Mouse (Mus musculus) mouse trophoblast stem cell (cell line): ENCODE results near the gene N4bp2.
"Not testable (repeated sequence)": the region's sequence is repeated elsewhere in the genome, so short reads cannot be mapped to it uniquely, and the experiment has no call there.

Experiments used
- in situ Hi-C, 2 experiments: fragments of 300-500 bp; cut with MseI, MboI; formaldehyde crosslinking; loops; 2 replicates in 1 of 2; 3 replicates in 1 of 2; pipeline ENCODE4 v1.15.1; 2025

N4bp2 gene

DNA sequence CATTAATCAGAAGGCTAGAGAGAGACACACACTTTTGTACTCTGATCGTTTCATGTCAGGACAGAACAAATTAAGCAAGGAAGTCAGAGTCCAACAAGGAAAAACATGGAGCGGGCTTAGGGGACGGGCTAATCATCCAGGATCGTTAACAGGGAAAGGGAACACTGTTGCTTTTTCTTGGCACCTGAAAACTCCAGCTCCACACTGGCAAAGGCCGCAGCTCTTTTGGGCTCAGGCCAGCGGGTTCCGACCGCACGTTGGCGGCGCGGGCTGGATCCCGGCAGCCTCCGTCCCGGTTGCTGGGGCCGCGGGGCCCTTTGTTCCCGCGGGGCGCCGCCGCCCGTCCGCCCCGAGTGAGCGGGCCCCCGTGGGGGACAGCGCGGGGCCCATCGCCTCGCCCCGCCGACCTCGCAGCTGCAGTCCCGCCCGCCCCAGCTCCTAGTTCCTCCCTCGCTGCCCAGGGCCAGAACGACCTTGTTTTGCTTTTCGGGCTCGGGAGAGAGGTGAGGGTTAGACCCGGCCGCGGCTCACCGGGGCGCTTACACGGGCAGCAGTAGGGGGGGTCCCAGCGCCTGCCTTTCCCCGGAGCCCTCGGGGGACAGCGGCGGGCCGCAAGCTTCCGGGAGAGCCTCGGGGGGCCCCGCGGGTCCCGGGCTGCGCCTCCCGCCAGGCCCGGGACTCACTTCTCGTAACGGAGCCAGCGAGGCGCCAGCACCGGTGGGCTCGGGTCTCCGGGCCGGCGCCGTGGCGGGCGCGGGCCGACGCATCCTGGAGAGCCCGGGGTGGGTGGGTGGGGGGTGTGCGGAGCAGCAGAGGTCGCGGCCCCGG lies at the start of gene N4bp2:
Gene N4bp2 (plus strand): TSS at position 434 of the 828 bp plus-strand sequence.
- in situ Hi-C loops, result no loop called here

DNA sequence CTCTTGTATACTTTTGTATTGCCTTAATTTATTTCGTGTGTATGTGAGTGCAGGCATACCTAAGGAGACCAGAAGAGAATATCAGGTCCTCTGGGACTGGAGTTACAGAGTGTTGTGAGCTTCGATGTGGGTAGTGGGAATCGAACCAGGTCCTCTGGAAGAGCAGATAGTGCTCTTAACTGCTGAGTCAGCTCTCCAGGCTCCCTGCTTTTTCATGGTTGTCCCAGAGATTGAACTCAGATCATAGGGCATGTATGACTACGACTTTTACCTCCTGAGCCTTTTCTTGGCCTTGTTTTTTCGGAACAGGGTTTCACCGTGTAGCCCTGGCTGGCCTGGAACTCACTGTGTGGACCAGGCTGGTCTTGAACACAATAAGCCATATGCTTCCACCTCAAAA lies 48.2 kb upstream of the N4bp2 start:
- in situ Hi-C loops, result no loop called here

DNA sequence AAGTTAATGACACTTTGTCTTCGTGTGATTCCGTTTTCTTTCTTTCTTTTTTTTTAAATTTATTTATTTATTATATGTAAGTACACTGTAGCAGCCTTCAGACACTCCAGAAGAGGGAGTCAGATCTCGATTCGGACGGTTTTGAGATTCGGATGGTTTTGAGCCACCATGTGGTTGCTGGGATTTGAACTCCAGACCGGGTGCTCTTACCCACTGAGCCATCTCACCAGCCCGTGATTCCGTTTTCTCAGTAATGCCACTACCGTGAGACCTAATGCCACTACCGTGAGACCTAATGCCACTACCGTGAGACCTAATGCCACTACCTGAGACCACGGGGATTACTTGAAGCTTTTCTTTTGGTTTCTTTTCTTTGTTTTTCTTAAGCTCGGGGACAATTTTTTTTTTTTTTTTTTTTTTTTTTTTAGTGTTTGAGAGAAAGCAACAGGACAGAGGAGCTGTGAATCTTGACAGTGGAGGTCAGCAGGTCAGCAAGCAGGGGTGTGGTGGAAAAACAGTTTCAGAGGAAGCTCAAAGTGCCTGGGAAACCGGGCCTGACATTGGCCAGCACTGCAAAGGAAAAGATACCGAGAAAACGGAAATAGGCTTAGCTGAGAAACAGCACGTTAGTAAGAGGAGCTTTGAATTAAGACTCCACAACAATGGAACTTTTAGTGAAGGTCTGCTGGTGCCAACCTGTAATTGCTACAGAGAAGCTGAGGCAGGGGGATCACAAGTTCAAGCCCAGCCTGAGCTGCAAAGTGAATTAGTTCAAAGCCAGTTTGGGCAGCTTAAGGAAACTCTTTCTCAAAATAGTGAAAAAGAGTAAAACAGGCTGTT lies 46.0 kb upstream of the N4bp2 start:
- in situ Hi-C loops, result no loop called here

DNA sequence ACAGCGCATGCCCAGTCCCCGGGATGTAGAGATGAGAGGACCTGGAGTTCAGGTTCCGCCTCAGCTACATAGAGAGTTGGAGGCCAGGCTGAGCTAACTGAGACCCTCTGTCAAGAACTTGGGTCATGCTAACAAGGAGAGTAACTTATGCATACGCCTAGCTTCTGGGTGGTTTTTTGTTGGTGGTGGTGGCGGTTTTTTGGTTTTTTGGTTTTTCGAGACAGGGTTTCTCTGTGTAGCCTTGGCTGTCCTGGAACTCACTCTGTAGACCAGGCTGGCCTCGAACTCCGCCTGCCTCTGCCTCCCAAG lies 45.5 kb upstream of the N4bp2 start:
- in situ Hi-C loops, result not testable (repeated sequence)

DNA sequence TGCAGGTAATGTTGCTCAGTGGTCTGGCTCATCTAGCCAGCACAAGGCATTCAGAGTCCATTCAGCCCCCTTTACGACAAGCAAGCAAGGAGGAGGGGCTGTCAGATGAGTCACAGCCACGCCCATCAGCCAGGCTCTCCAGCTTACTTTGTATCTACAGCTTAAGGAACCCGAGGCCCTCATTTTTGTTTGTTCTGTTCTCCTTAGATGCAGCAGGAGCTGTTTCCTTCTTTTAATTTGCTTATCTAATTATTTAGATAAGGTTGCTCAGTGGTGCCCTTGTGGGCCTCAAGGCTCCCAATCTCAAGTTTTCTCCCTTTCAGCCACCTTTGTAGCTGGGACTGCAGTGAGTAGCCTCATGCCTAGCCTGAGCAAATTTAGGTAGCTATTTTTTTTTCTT lies 45.0 kb upstream of the N4bp2 start:
- in situ Hi-C loops, result no loop called here

DNA sequence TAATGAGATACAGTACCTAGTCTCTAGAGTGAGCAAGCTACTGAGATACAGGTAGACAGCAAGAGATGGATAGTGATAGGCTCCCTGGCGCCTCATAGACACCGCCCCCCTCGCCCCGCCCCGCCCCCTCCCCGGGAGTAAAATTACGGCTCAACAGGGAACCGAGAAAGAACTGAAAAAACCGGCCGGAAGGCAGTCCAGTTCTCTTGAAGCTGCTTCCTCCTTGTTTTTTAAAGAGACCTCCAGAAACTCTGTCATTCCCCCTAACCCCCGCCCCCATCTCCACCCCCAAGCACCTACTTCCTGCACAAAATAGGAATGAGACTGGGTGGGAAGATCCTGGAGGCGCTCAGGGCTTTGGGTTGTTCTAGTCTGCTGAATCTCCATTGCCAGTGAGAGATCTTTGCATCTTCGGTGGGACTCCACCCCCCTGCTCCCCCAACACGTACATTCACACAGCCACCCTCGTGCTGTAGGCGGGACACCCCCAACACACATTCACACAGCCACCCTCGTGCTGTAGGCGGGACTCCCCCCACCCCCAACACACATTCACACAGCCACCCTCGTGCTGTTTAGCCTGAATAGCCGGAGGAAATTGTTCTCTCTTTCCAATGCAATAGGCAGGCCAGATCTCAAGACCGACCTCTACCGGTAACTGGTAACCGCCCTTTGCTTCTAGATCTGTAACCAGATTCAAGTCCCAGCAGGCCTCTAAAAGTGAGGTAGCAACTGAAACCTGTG lies 38.8 kb upstream of the N4bp2 start:
- in situ Hi-C loops, result no loop called here

DNA sequence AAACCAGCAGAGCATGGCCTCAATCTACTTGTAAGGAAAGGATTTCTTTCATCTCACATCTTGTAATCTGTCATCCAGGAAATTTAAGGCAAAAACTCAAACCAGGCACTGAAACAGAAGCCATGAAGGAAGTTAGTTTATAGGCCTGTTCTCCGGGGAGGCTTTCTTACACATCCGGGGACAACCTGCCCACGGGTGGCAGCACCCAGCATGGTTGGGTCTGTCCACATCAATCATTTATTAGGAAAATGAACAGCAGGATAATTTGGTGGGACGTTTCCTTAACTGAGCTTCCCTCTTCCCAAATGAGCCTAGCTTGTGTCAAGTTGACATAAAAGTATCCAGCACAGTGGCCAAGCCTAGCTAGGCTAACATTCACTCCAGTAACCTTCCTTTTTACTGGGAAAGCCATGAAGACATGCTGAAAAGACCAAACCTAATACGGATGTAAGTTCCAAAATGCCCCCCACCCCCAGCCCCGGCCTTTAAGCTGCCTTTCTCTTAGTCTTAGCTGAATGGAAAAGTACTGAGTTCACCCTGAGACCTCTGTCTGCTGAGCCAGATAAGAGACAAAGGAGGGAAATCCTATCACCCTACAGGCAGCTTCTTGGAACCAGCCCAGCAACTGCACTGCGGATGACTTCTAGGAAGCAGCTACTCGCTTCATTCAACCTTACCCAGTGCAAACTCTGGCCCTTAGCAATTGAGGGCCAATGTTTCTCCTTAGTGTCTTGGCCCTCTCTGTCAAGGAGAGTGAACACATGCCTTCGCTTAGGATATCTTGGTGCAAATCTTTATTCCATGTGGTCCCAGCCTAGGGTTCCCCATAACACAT lies 31.9 kb upstream of the N4bp2 start:
- in situ Hi-C loops, result no loop called here

DNA sequence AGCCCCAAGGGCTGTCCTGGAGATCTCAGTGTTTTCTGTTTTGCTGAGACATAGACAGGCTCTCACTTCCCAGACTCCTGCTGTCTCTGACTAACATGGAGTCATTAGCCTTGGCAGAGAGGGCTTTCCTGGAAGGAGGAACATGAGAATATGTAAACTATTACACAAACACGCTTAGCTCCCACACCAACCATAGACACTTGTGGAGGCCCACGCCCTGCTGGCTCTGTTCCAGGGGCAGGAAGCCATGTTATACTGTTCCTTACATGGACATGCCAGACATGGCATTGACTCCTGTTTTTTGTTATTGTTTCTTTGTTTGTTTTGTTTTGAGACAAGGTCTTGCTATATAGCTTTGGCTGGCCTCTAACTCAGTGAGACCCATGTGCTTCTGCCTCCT lies 27.7 kb upstream of the N4bp2 start:
- in situ Hi-C loops, result no loop called here

DNA sequence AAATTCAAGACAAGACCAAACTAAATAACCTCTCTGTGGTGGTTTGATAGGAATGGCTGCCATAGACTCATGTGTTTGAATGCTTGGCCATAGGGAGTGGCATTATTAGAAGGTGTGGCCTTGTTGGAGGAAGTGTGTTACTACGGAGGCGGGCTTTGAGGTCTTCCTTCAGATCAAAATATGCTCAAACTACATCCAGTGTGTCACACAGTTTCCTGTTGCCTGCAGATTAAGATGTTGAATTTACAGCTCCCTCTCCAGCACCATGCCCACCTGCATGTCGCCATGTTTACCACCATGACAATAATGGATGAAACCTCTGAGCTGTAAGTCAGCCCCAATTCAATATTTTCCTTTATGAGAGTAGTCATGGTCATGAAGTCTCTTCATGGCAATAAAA lies 24.0 kb upstream of the N4bp2 start:
- in situ Hi-C loops, result no loop called here

DNA sequence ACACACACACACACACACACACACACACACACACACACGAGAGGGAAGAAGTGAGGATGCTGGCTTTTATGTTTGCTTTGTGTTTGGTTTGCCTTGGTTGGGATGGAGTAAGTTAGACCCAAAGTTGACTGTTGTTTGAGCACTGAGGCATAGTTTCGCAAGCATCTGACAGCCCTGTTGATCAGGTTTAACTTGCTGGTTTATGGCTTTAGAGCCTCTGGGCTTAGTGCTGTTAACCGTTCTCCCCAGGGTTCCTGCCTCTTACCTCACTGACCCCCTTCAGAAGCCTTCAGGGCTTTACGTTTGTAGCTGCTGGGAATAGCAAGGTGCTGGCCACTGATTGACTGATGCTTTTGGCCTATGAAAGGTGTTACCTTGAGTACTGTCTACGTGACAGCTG lies 16.4 kb upstream of the N4bp2 start:
- in situ Hi-C loops, result no loop called here

DNA sequence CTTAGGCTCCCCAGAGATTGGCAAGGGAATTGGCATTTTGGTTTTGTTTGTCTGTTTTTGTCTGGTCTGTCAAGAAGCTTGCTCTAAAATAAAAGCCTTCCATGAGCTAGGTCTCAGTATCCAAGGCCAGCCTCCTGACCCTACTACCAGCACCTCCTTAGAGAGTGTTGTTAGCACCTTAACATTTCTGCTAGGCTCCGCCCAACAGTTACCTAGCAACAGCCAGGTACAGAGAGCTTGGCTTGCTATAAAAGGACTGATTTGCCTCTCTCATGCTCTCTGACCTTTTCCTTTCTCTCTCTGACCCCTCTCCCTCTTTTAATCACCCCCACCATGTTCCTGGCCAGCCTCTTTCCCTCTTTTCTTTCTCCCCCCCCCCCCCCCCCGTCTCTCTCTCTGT lies 14.9 kb upstream of the N4bp2 start:
- in situ Hi-C loops, result no loop called here

DNA sequence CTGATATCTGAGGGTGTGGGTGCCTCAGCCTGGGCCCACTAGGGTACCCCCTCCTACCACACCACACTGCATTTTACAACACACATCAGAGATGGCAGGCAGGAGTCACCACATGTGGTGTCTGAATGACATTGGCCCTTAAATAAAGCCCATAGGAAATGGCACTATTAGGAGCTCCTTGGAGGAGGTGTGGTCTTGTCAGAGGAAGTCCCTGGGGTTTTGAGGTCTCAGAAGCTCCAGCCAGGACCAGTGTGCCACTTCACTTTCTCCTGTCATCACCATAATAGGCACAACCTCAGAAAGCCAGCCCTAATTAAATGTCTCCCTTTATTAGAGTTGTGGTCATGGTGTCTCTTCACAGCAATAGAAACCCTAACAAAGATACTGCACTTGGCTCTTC lies 14.4 kb upstream of the N4bp2 start:
- in situ Hi-C loops, result no loop called here

DNA sequence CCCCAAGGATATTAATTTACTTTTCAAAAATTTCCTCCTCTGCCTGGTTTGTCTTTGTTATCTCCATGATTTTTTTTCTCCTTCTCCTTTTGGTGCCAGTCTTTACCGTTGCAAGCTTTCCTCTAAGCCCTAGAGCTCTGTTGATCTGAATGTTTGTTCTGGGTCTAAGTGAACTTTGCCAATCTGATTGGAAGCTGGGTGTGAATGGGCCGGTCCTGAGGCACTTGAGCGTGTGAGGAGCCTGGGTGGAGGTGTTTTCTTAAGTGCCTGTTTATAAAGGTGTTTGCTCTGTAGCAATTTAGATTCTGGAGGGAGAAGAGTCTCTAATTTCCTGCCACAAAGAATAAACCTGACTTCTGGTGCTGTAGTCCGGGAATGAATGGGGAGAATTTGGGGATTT lies 11.3 kb upstream of the N4bp2 start:
- in situ Hi-C loops, result no loop called here

DNA sequence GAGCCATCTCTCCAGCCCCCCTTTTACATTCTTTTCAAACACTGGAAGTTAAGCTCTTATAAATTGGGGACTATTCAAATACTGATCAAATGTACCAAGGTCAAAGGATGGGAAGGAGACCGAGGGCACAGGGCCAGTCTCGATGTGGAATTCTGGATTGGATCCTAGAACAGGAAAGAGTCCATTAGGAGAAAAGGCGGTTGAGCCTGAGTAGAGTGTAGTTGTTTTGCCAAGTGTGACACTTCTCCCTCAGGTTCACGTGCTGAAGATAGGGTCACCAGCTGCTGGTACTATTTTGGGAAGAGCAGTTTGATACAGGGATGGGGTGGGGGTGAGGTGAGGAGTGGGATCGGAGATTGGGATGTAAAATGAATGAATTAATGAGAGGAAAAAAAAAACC lies 7.5 kb upstream of the N4bp2 start:
- in situ Hi-C loops, result no loop called here

DNA sequence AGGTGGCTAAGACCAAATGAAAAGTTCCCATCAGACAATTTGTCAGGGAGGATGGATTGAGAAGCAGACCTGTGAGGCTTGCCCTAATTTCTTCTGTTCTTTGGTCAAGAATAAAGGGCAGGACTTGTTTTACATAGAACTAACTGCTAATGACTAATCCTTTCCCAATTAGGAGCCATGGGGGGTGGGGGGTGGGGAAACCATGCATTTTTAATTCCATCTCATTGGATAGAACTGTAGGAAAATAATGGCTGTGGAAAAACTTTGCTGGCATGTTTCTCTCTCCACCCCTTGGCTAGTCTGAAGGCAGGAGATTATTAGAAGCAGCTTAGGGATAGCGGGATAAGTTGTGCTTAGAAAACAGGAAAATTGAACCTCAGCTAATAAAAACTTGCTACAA lies 6.2 kb upstream of the N4bp2 start:
- in situ Hi-C loops, result no loop called here

DNA sequence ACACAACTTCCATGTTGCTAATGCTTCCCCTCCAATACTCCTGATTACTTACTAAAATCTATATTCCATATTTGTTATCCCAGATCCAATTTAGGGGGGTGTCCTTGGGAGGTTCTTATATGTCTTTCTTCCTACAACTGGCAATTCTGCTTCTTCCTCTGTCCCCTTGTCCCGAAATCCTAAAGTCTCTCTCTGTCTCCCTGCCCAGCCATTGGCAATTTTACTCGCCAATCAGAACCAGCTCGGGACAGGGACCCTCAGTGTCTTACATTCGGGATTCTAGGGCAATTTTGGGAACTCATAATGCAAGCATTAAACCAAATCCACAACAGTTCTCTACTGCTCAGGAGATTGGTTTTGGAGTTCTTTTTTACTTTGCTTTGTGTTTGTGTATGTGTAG lies 3.3 kb upstream of the N4bp2 start:
- in situ Hi-C loops, result no loop called here

DNA sequence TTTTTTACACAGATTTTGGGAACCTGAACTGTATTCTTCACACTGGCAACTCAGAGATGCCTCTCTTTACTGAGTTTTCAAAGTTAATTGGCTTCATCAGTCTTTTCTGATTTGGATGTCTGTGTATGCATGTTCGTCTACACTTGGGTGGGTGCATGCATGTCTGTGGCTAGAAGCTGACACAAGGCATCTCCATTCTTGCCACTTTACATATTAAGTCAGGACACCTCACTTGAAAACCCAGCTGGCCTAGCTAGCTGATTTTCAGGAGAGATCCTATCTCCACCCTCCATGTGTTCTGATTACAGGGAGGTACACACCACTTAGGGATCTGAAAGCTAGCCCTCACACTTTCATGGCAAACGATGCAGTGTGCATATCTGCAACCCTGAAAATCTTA lies 2.7 kb upstream of the N4bp2 start:
- in situ Hi-C loops, result no loop called here

DNA sequence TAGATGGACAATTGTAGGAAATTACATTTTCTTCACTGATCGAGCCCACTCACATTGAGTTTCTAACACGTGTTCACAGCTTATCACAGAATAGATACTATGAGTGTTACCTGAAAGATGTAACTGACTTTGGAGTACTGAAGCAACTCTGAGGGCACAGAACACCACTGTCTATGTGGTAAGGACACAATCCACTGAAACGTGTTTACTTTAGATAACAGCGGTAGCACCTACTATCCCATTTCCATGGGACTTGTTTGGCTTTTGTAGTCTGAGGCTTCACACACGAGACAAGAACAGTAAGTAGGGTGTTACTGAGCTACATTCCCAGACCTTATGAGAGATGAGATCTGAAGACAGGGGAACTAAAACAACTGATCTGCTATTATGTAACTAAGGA lies 2.3 kb upstream of the N4bp2 start:
- in situ Hi-C loops, result no loop called here

DNA sequence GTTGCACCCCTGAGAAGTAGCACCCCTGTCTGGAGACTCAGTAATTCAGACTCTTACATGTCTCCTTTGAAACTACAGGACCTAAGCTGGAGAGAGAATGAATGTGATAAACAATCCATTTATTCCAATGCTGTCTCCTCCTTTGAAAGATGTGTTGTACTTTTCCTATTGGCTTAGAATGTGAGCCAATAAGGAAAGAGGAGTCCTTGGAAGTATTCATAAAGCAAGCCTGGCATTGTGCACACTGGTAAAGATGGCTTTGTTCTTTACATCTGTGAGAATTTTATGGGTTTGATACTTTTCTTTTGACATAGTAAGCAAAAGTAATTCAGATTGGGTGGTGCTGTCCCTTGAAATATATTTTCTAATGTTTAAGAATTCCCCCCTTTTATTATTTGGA lies 1.4 kb upstream of the N4bp2 start:
- in situ Hi-C loops, result no loop called here

DNA sequence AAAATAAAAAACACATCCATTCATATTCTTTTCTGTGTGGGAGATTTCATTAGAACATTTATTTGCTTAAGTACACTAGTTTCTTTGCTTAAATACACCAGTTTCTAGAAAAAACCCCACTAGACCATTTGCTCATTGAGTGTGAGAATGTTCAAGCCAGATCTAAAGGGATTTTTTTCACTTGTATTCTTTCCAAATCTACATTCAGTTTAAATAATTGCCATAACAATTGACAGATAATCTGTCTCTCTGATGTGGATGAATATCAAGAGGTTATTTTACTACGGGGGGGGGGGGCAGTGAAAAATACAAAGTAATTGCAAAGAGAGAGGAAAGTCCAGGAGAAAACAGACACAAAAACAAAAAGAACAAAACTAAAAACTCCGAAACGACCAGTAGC lies 635 bp upstream of the N4bp2 start:
- in situ Hi-C loops, result no loop called here

DNA sequence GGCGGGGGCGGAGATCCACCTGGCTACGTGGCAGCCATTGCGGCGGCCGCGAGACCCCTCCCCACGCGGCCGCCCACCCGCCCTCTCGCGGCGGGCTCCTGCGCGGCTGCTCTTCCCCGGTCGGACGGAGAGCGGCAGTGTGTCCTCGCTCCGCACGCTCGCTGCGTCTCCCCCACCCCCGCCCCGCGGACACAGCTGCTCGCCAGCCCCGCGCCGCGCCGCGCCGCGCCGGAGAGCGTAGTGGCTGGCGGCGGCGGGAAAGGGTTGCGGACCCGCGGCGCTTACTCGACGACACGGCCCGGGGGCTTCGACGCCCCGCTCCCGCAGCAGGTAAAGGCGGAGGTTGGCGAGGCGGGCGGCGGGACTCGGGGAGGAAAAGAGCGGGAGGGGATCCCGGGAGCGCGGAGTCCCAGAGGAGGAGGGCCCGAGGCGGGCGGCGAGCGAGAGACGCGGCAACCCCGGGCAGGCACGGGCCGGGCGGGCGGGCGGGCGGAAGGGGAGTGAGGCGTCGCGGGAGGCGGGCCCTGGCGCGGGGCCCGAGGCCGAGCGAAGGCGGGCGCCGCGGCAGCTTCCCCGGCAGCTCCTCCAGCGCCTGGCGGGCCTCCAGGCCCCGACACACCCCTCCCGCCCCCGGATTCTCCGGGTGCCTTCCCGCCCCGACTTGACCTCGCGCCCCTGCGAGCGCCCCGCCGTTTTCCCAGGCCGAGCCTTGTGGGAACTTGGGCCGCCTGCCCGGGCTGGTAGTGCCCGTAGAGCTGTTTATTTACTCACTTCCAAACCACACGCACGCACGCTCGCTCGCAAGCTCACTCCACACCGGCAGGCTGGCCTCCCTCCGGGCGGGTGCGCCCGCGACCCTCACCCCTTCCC lies 830 bp downstream of the N4bp2 start:
- in situ Hi-C loops, result no loop called here
